Mouse (Mus musculus): ENCODE results near the gene Limk1. TPM values are rescaled to one million over a fixed set of nuclear protein-coding genes. Genes with fewer than 3 reads are reported as not detected.
A peak's percentile ranks its signal among the peaks of the same experiment; 100 is the strongest.

Limk1 gene
- polyA plus RNA-seq, 1 experiment from 2014 or later, result 17.3 TPM

- Histone ChIP-seq H3K27ac (no peak overlapping the region), H3K4me1 (no peaks in the 10 kb centered on the region), H3K9ac (no peak overlapping the region), H3K27me3 (no peaks in the 10 kb centered on the region), H3K4me2 (no peak overlapping the region), H3K4me3 (replicated peaks) (no peak overlapping the region), H3K36me3 (replicated peaks) (peaks cover 72% of the 10 kb centered on the region), H3K9me3 (no peaks in the 10 kb centered on the region)
- whole genome bisulfite sequencing, result 65% methylated on average over 3 of the region's 3 CpGs
- ATAC-seq (ENCODE audit: low FRiP score), result no peak
These were observed 71.3 kb downstream of the Limk1 start for GRCm38 (mm10) chr5:134617071-134617470.

- H3K27me3 ChIP-seq, result no peaks in the 10 kb centered on the region
These were observed 72.6 kb downstream of the Limk1 start for GRCm38 (mm10) chr5:134615780-134616179.

GRCm38 (mm10) chr5:134615380-134615779, 73.0 kb downstream of the Limk1 start:
- H3K9me3 ChIP-seq, result no peaks in the 10 kb centered on the region
- H3K4me1 ChIP-seq, result no peaks in the 10 kb centered on the region
- H3K9ac ChIP-seq, result no peak overlapping the region
- H3K4me3 ChIP-seq (replicated peaks), result no peak overlapping the region
- H3K27ac ChIP-seq, result 0 out of 2 replicates have a peak overlapping the region, but pooled peaks have one; percentile 14
- ATAC-seq (ENCODE audit: low FRiP score), result no peak
- no peaks in the 10 kb centered on the region for H3K27me3 ChIP-seq
- no peak overlapping the region for H3K4me2 ChIP-seq
- WGBS, result 89% methylated on average over 8 of the region's 8 CpGs
- peaks cover 55% of the 10 kb centered on the region for H3K36me3 ChIP-seq (replicated peaks)

More at GRCm38 (mm10) chr5:134615780-134616179, 72.6 kb downstream of the Limk1 start:
- H3K9ac ChIP-seq, result no peak overlapping the region
- 83% methylated on average over 4 of the region's 4 CpGs for WGBS
- no peak overlapping the region for H3K4me3 ChIP-seq (replicated peaks)
- no peaks in the 10 kb centered on the region for H3K4me1 ChIP-seq
- ATAC-seq (ENCODE audit: low FRiP score), result no peak
- 0 out of 2 replicates have a peak overlapping the region, but pooled peaks have one; percentile 14 for H3K27ac ChIP-seq
- H3K4me2 ChIP-seq, result no peak overlapping the region
- no peaks in the 10 kb centered on the region for H3K9me3 ChIP-seq
- peaks cover 59% of the 10 kb centered on the region for H3K36me3 ChIP-seq (replicated peaks)

GRCm38 (mm10) chr5:134614802-134615201, 73.6 kb downstream of the Limk1 start, which contains the start of gene Lat2:
Gene Lat2, minus strand, starts transcription at chr5:134615025.
- 0 out of 2 replicates have a peak within 1 kb of the TSS, but pooled peaks have one; percentile 25 for H3K27ac ChIP-seq

GRCm38 (mm10) chr5:134614296-134614695, 74.1 kb downstream of the Limk1 start:
- H3K36me3 ChIP-seq (replicated peaks), result peaks cover 44% of the 10 kb centered on the region
- ATAC-seq (ENCODE audit: low FRiP score), result no peak
- no peaks in the 10 kb centered on the region for H3K9me3 ChIP-seq
- H3K4me2 ChIP-seq, result no peak overlapping the region
- no peaks in the 10 kb centered on the region for H3K27me3 ChIP-seq
- 93% methylated on average over 8 of the region's 8 CpGs for WGBS
- no peak overlapping the region for H3K9ac ChIP-seq
- no peaks in the 10 kb centered on the region for H3K4me1 ChIP-seq
- no peak overlapping the region for H3K4me3 ChIP-seq (replicated peaks)
- H3K27ac ChIP-seq, result 0 out of 2 replicates have a peak overlapping the region, but pooled peaks have one; percentile 20

More at GRCm38 (mm10) chr5:134614802-134615201, 73.6 kb downstream of the Limk1 start, which contains the start of gene Lat2:
- no peaks in the 10 kb centered on the region for H3K27me3 ChIP-seq
- H3K9me3 ChIP-seq, result no peaks in the 10 kb centered on the region
- H3K9ac ChIP-seq, result no peak within 1 kb of the TSS
- 93% methylated on average over 7 of the region's 7 CpGs for WGBS
- no peak within 1 kb of the TSS for H3K4me3 ChIP-seq (replicated peaks)
- no peaks in the 10 kb centered on the region for H3K4me1 ChIP-seq
- H3K36me3 ChIP-seq (replicated peaks), result peaks cover 49% of the 10 kb centered on the region
- no peak for ATAC-seq (ENCODE audit: low FRiP score)
- no peak within 1 kb of the TSS for H3K4me2 ChIP-seq

GRCm38 (mm10) chr5:134613727-134614126, 74.7 kb downstream of the Limk1 start:
- H3K36me3 ChIP-seq (replicated peaks), result peaks cover 38% of the 10 kb centered on the region
- no peak overlapping the region for H3K4me2 ChIP-seq
- no peak overlapping the region for H3K4me3 ChIP-seq (replicated peaks)
- no peak overlapping the region for H3K9ac ChIP-seq
- no peak for ATAC-seq (ENCODE audit: low FRiP score)
- no peaks in the 10 kb centered on the region for H3K27me3 ChIP-seq
- 86% methylated on average over 9 of the region's 9 CpGs for WGBS
- no peaks in the 10 kb centered on the region for H3K4me1 ChIP-seq
- H3K27ac ChIP-seq, result 0 out of 2 replicates have a peak overlapping the region, but pooled peaks have one; percentile 25
- H3K9me3 ChIP-seq, result no peaks in the 10 kb centered on the region

GRCm38 (mm10) chr5:134611810-134612521, 76.4 kb downstream of the Limk1 start:
- 76% methylated on average over 8 of the region's 8 CpGs for WGBS
- Histone ChIP-seq H3K36me3 (replicated peaks) (peaks cover 22% of the 10 kb centered on the region), H3K4me1 (no peaks in the 10 kb centered on the region), H3K9ac (no peak overlapping the region), H3K27ac (no peak overlapping the region), H3K4me2 (no peak overlapping the region), H3K27me3 (no peaks in the 10 kb centered on the region), H3K4me3 (replicated peaks) (no peak overlapping the region), H3K9me3 (no peaks in the 10 kb centered on the region)
- no peak for ATAC-seq (ENCODE audit: low FRiP score)

GRCm38 (mm10) chr5:134609916-134610643, 78.3 kb downstream of the Limk1 start:
- Histone ChIP-seq H3K27ac (no peak overlapping the region), H3K27me3 (no peaks in the 10 kb centered on the region), H3K9ac (no peak overlapping the region), H3K4me1 (no peaks in the 10 kb centered on the region), H3K4me3 (replicated peaks) (no peak overlapping the region), H3K4me2 (no peak overlapping the region), H3K9me3 (no peaks in the 10 kb centered on the region), H3K36me3 (replicated peaks) (peaks cover 10% of the 10 kb centered on the region)
- ATAC-seq (ENCODE audit: low FRiP score), result no peak
- WGBS, result 88% methylated on average over 12 of the region's 12 CpGs

GRCm38 (mm10) chr5:134607121-134607520, 81.3 kb downstream of the Limk1 start:
- peaks cover 4% of the 10 kb centered on the region; the same call in 1 of the 2 replicates for H3K36me3 ChIP-seq (replicated peaks)
- no peaks in the 10 kb centered on the region for H3K27me3 ChIP-seq
- WGBS, result 75% methylated on average over 5 of the region's 5 CpGs
- ATAC-seq (ENCODE audit: low FRiP score), result no peak
- H3K4me2 ChIP-seq, result no peak overlapping the region
- H3K9ac ChIP-seq, result no peak overlapping the region
- no peaks in the 10 kb centered on the region for H3K9me3 ChIP-seq
- no peak overlapping the region for H3K27ac ChIP-seq
- H3K4me1 ChIP-seq, result no peaks in the 10 kb centered on the region
- H3K4me3 ChIP-seq (replicated peaks), result no peak overlapping the region

- no peak overlapping the region for H3K9ac ChIP-seq
- H3K27me3 ChIP-seq, result no peaks in the 10 kb centered on the region
- ATAC-seq (ENCODE audit: low FRiP score), result no peak
- H3K9me3 ChIP-seq, result no peaks in the 10 kb centered on the region
- H3K4me3 ChIP-seq (replicated peaks), result no peak overlapping the region
- no peak overlapping the region for H3K27ac ChIP-seq
- H3K4me1 ChIP-seq, result no peaks in the 10 kb centered on the region
- H3K36me3 ChIP-seq (replicated peaks), result peaks cover 4% of the 10 kb centered on the region; the same call in 1 of the 2 replicates
- H3K4me2 ChIP-seq, result no peak overlapping the region
These were observed 82.1 kb downstream of the Limk1 start for GRCm38 (mm10) chr5:134606314-134606713.

Data from forebrain, embryonic 12.5 days (tissue).